In genomic region chr12:100408143-100408542, GRCm38 (mm10) we compare ENCODE assay signal across 17 mouse cellular contexts.
DNase-seq lines count a peak whose midpoint lies in the region; ATAC-seq lines count a peak whose summit lies in the region.
"Had no signal": no experiment of that assay in that cellular context is flagged by ENCODE, and none has a peak within 500 bp of the region (broad histone marks: within the 10 kb centered on the region; RNA-seq: fewer than 3 reads in every experiment).

No protein-coding gene starts in this region.

- 73% methylated on average over 8 of the region's 8 CpGs for WGBS in embryonic facial prominence, embryonic 14.5 days
- 60% methylated on average over 8 of the region's 8 CpGs for WGBS in embryonic facial prominence, embryonic 10.5 days
- WGBS in lung, embryonic 15.5 days = 79% methylated on average over 8 of the region's 8 CpGs
- WGBS in forebrain, embryonic 14.5 days = 7% methylated on average over 8 of the region's 8 CpGs
- whole genome bisulfite sequencing in kidney, embryonic 15.5 days = 79% methylated on average over 8 of the region's 8 CpGs

- H3K4me2 ChIP-seq in embryonic facial prominence, embryonic 14.5 days (ENCODE audit: low read depth, low read length) = no peak overlapping the region
- H3K4me2 ChIP-seq in lung, embryonic 15.5 days = no peak overlapping the region
- H3K4me2 ChIP-seq in forebrain, embryonic 14.5 days (ENCODE audit: low read length) = no peak overlapping the region
- H3K4me2 ChIP-seq in kidney, embryonic 15.5 days = no peak overlapping the region
- H3K4me2 ChIP-seq: embryonic facial prominence, embryonic 13.5 days; heart, embryonic 15.5 days; limb, embryonic 12.5 days; liver, embryonic 15.5 days had no signal

- no peak for ATAC-seq in embryonic facial prominence, embryonic 14.5 days (ENCODE audit: low read depth)
- ATAC-seq in lung, embryonic 15.5 days (ENCODE audit: borderline replicate concordance, extremely low read depth, low FRiP score, low TSS enrichment) = no peak
- ATAC-seq in forebrain, embryonic 14.5 days = peak; percentile 59
- no peak for ATAC-seq in kidney, embryonic 15.5 days (replicated peaks; ENCODE audit: low FRiP score)

- H3K9ac ChIP-seq in embryonic facial prominence, embryonic 14.5 days (ENCODE audit: low read depth, low read length) = no peak overlapping the region
- H3K9ac ChIP-seq in lung, embryonic 15.5 days = no peak overlapping the region
- H3K9ac ChIP-seq in forebrain, embryonic 14.5 days (ENCODE audit: low read length) = no peak overlapping the region
- H3K9ac ChIP-seq in kidney, embryonic 15.5 days = no peak overlapping the region
- H3K9ac ChIP-seq: embryonic facial prominence, embryonic 13.5 days; heart, embryonic 15.5 days; limb, embryonic 12.5 days; liver, embryonic 15.5 days had no signal

- no peaks in the 10 kb centered on the region for H3K4me1 ChIP-seq in embryonic facial prominence, embryonic 14.5 days (ENCODE audit: control insufficient read depth, insufficient read depth, low read length)
- peaks cover 28% of the 10 kb centered on the region for H3K4me1 ChIP-seq in embryonic facial prominence, embryonic 10.5 days
- peaks cover 24% of the 10 kb centered on the region for H3K4me1 ChIP-seq in lung, embryonic 15.5 days
- peaks cover 22% of the 10 kb centered on the region for H3K4me1 ChIP-seq in forebrain, embryonic 14.5 days (ENCODE audit: control insufficient read depth, insufficient read depth, low read length)
- H3K4me1 ChIP-seq in kidney, embryonic 15.5 days = 0 out of 2 replicates have a peak, but pooled peaks cover 2% of the 10 kb centered on the region
- H3K4me1 ChIP-seq: liver, embryonic 15.5 days had no signal

- no peaks in the 10 kb centered on the region for H3K27me3 ChIP-seq in embryonic facial prominence, embryonic 14.5 days (replicated peaks; ENCODE audit: control insufficient read depth, insufficient read depth, low read length)
- H3K27me3 ChIP-seq in embryonic facial prominence, embryonic 10.5 days (replicated peaks; ENCODE audit: low read depth, poor library complexity, severe bottlenecking) = no peaks in the 10 kb centered on the region
- H3K27me3 ChIP-seq in lung, embryonic 15.5 days = no peaks in the 10 kb centered on the region
- H3K27me3 ChIP-seq in forebrain, embryonic 14.5 days (replicated peaks; ENCODE audit: control insufficient read depth, insufficient read depth, low read length) = no peaks in the 10 kb centered on the region
- no peaks in the 10 kb centered on the region for H3K27me3 ChIP-seq in kidney, embryonic 15.5 days
- H3K27me3 ChIP-seq: embryonic facial prominence, embryonic 13.5 days; heart, embryonic 15.5 days; limb, embryonic 12.5 days; liver, embryonic 15.5 days had no signal

- DNase-seq in embryonic facial prominence, embryonic 14.5 days (ENCODE audit: low spot score) = no peak
- no peak for DNase-seq in embryonic facial prominence, embryonic 10.5 days (ENCODE audit: low spot score)
- no peak for DNase-seq in lung, postnatal 4 days
- peak; percentile 65 for DNase-seq in forebrain, embryonic 14.5 days (ENCODE audit: low spot score)
- peak; percentile 41 for DNase-seq in retina, postnatal 1 day
- no peak for DNase-seq in gastrocnemius, postnatal 14 days
- DNase-seq: adrenal gland, adult 8-10 months; cerebellum, postnatal 36 days; kidney, postnatal 14 days; thymus, postnatal 14 days had no signal

- 0 out of 2 replicates have a peak overlapping the region, but pooled peaks have one; percentile 10 for H3K27ac ChIP-seq in embryonic facial prominence, embryonic 14.5 days (replicated peaks; ENCODE audit: low read depth, low read length)
- no peak overlapping the region for H3K27ac ChIP-seq in embryonic facial prominence, embryonic 10.5 days (replicated peaks)
- peak overlapping the region; percentile 61 for H3K27ac ChIP-seq in lung, embryonic 15.5 days
- peak overlapping the region; percentile 39; the same call in 1 of the 2 replicates for H3K27ac ChIP-seq in forebrain, embryonic 14.5 days (ENCODE audit: low read depth, low read length)
- no peak overlapping the region for H3K27ac ChIP-seq in kidney, embryonic 15.5 days
- H3K27ac ChIP-seq: embryonic facial prominence, embryonic 13.5 days; heart, embryonic 15.5 days; limb, embryonic 12.5 days; liver, embryonic 15.5 days had no signal

- no peak overlapping the region for H3K4me3 ChIP-seq in embryonic facial prominence, embryonic 14.5 days (ENCODE audit: low read depth, low read length)
- H3K4me3 ChIP-seq in embryonic facial prominence, embryonic 10.5 days = no peak overlapping the region
- no peak overlapping the region for H3K4me3 ChIP-seq in lung, embryonic 15.5 days
- no peak overlapping the region for H3K4me3 ChIP-seq in forebrain, embryonic 14.5 days (ENCODE audit: low read depth, low read length)
- no peak overlapping the region for H3K4me3 ChIP-seq in kidney, embryonic 15.5 days (replicated peaks)
- H3K4me3 ChIP-seq: embryonic facial prominence, embryonic 13.5 days; heart, embryonic 15.5 days; limb, embryonic 12.5 days; liver, embryonic 15.5 days; myocyte had no signal

- H3K36me3 ChIP-seq in embryonic facial prominence, embryonic 14.5 days (ENCODE audit: control insufficient read depth, insufficient read depth, low read length) = peaks cover 9% of the 10 kb centered on the region; the same call in 1 of the 2 replicates
- peaks cover 19% of the 10 kb centered on the region for H3K36me3 ChIP-seq in embryonic facial prominence, embryonic 10.5 days (replicated peaks)
- H3K36me3 ChIP-seq in lung, embryonic 15.5 days = no peaks in the 10 kb centered on the region
- peaks cover 7% of the 10 kb centered on the region; the same call in 1 of the 2 replicates for H3K36me3 ChIP-seq in forebrain, embryonic 14.5 days (ENCODE audit: control insufficient read depth, insufficient read depth, low read length)
- H3K36me3 ChIP-seq in kidney, embryonic 15.5 days = peaks cover 11% of the 10 kb centered on the region; the same call in 1 of the 2 replicates
- H3K36me3 ChIP-seq: liver, embryonic 15.5 days had no signal

- no peaks in the 10 kb centered on the region for H3K9me3 ChIP-seq in embryonic facial prominence, embryonic 14.5 days (ENCODE audit: control insufficient read depth, low read length)
- H3K9me3 ChIP-seq in embryonic facial prominence, embryonic 10.5 days = no peaks in the 10 kb centered on the region
- H3K9me3 ChIP-seq in lung, embryonic 15.5 days = no peaks in the 10 kb centered on the region
- H3K9me3 ChIP-seq in forebrain, embryonic 14.5 days (replicated peaks; ENCODE audit: control insufficient read depth, low read length) = no peaks in the 10 kb centered on the region
- no peaks in the 10 kb centered on the region for H3K9me3 ChIP-seq in kidney, embryonic 15.5 days (replicated peaks)
- H3K9me3 ChIP-seq: embryonic facial prominence, embryonic 13.5 days; heart, embryonic 15.5 days; limb, embryonic 12.5 days; liver, embryonic 15.5 days had no signal

- intact Hi-C loops in gastrocnemius, postnatal 14 days (cut with DNase I; ENCODE audit: low total_unique reads) = no loop called here

Comparison
In these comparisons a context has a peak if more than half of its experiments do, and no peak if none do; other contexts are left out.
1. H3K27ac ChIP-seq: peak in embryonic facial prominence, embryonic 14.5 days (single experiment), lung, embryonic 15.5 days (single experiment) and forebrain, embryonic 14.5 days (single experiment); none in embryonic facial prominence, embryonic 10.5 days (single experiment) and kidney, embryonic 15.5 days (single experiment).
2. DNase-seq: peak in forebrain, embryonic 14.5 days (single experiment) and retina, postnatal 1 day (single experiment); none in embryonic facial prominence, embryonic 14.5 days (single experiment), embryonic facial prominence, embryonic 10.5 days (single experiment), lung, postnatal 4 days (0 of 2) and gastrocnemius, postnatal 14 days (single experiment).